Mouse (Mus musculus): ENCODE results near the gene Csf1.

DNA sequence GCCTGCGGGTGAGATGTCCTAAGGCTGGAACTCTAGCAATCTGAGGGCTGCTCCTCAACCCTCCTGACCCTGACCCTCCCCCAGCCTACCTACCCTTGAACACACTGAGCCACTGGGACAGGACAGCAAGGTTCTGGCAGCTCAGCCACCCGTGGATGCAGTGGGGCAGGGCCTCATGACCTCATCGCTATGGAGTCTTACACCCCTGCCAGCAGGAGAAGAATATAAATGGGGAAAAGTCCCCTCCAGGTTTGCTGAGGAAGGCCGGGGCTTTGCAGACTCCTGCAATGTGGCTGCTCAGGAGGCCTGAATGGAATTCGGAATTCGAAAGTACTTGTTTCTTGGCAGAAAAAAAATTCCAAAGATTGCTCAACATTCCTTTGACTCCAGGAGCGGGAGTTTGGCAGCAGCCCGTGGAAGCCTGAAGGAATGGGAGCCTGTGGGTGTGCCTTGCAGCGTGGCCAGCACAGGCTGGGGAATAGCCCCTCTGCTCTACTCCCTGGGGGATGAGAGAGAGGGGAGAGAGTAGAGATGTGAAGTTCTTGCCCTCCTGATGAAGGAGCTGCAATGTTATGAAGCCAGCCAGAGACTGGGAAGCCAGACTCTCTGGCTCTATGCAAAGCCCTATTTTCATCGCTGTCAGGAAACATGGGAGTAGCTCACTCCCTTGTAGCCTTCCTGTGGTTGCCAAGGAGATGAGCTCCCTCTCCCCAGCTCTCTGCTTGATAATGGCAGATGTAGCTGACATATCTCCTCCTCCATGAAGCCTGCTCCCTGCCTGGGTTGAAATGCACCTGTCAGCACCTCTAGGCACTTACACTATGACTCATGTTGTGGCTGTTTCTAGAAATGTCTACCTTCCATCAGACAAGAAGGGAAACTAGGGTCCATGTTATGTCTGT, 33.3 kb upstream of the Csf1 start:
- TF ChIP-seq CHD1 (IDR thresholded peaks at IDR 0.05; ENCODE audit: low read depth, low read length) (no peak), GATA1 (IDR thresholded peaks at IDR 0.05; ENCODE audit: low read depth, low read length) (no peak), CTCF (IDR thresholded peaks at IDR 0.05 in 2 of 3, conservative IDR thresholded peaks at IDR 0.05 in 1 of 3; ENCODE audit: control insufficient read depth in 1 of 3, insufficient read depth in 1 of 3, low read depth in 2 of 3, low read length in 3 of 3, poor library complexity in 1 of 3, severe bottlenecking in 1 of 3) (no peak), POLR2A (IDR thresholded peaks at IDR 0.05; ENCODE audit: control insufficient read depth in 1 of 2, insufficient read depth in 1 of 2, low read depth in 1 of 2, low read length in 2 of 2, poor library complexity in 1 of 2) (no peak), RAD21 (IDR thresholded peaks at IDR 0.05; ENCODE audit: low read depth, low read length) (no peak), ZC3H11A (IDR thresholded peaks at IDR 0.05; ENCODE audit: low read depth, low read length) (no peak), MYB (IDR thresholded peaks at IDR 0.05; ENCODE audit: low read depth, low read length) (no peak), UBTF (IDR thresholded peaks at IDR 0.05; ENCODE audit: borderline replicate concordance, insufficient read depth, low read depth, low read length) (no peak)

All from MEL (cell line).